Mouse (Mus musculus): ENCODE data around the gene Tshz2. TPM values are rescaled to one million over a fixed set of nuclear protein-coding genes. Genes with fewer than 3 reads are reported as not detected.
"Not testable (repeated sequence)": the region's sequence is repeated elsewhere in the genome, so short reads cannot be mapped to it uniquely, and the experiment has no call there.

Tshz2 gene
- polyA plus RNA-seq, 1 experiment from 2014 or later: 5.9 TPM

GRCm38 (mm10) chr2:169763716-169764115 is 130.9 kb downstream of the Tshz2 start:
- no peak for ATAC-seq (ENCODE audit: insufficient number of reproducible peaks, low FRiP score, low TSS enrichment, low read depth)

DNA sequence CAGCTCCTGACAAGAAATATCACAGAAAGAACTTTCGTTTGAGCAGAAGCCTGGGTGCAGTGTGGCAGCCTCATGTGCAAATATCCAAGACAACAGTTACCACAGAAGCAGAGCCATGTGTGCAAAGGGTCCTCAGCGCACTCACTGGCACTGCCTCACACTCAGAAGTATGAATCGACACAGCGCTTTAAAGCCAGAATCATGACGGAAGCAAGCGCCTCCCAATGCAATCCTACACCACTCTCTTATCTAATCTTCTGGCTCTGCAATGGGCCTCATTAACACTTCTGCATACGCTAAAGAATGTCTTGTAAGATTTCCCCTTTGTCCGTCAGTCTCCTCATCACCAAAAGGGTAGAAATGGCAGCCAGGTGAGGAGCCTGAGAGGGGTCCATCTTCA is 133.4 kb downstream of the Tshz2 start:
- H3K4me2 ChIP-seq (ENCODE audit: low read depth, severe bottlenecking): no peak overlapping the region
- H3K4me1 ChIP-seq (ENCODE audit: control insufficient read depth, insufficient read depth, low read length): no peaks in the 10 kb centered on the region
- DNase-seq (ENCODE audit: low spot score): no peak
- WGBS: 71% methylated on average over 8 of the region's 8 CpGs
- no peaks in the 10 kb centered on the region for H3K36me3 ChIP-seq (ENCODE audit: control insufficient read depth, insufficient read depth, low read length)
- no peaks in the 10 kb centered on the region for H3K9me3 ChIP-seq (ENCODE audit: control insufficient read depth, low read length)
- no peak overlapping the region for H3K4me3 ChIP-seq (ENCODE audit: low read depth, low read length)
- no peak overlapping the region for H3K9ac ChIP-seq (ENCODE audit: low read length)
- H3K27ac ChIP-seq (replicated peaks; ENCODE audit: low read depth, low read length): no peak overlapping the region
- no peak for ATAC-seq (ENCODE audit: insufficient number of reproducible peaks, low FRiP score, low TSS enrichment, low read depth)
- no peaks in the 10 kb centered on the region for H3K27me3 ChIP-seq (ENCODE audit: control insufficient read depth, insufficient read depth, low read length)

More at GRCm38 (mm10) chr2:169763716-169764115, 130.9 kb downstream of the Tshz2 start:
- H3K9me3 ChIP-seq (ENCODE audit: control insufficient read depth, low read length): no peaks in the 10 kb centered on the region
- H3K27me3 ChIP-seq (ENCODE audit: control insufficient read depth, insufficient read depth, low read length): no peaks in the 10 kb centered on the region
- no peak overlapping the region for H3K27ac ChIP-seq (replicated peaks; ENCODE audit: low read depth, low read length)
- no peak overlapping the region for H3K4me2 ChIP-seq (ENCODE audit: low read depth, severe bottlenecking)
- H3K4me3 ChIP-seq (ENCODE audit: low read depth, low read length): no peak overlapping the region
- no peaks in the 10 kb centered on the region for H3K36me3 ChIP-seq (ENCODE audit: control insufficient read depth, insufficient read depth, low read length)
- no peak for DNase-seq (ENCODE audit: low spot score)
- 91% methylated on average over 8 of the region's 8 CpGs for WGBS
- no peak overlapping the region for H3K9ac ChIP-seq (ENCODE audit: low read length)
- H3K4me1 ChIP-seq (ENCODE audit: control insufficient read depth, insufficient read depth, low read length): no peaks in the 10 kb centered on the region; the same call in 1 of the 2 replicates

DNA sequence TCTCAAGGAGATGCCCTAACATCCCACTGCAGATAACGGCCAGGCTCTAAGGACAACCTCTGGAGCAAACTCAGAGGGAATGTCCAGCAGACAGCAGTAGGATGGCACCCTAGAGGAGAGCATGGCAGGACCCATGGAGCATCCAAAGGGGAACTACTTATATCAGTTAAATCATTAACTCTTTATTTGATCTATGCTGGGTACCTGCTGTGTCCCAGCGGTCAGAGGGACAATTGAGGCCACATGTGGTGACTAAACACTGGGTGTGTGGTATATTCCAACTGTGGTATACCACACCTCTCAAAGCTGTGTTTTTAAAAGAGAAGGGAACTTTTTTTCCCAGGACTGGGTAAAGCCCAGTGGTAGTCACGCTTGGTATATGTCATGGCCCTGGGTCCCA is 134.5 kb downstream of the Tshz2 start:
- ATAC-seq (ENCODE audit: insufficient number of reproducible peaks, low FRiP score, low TSS enrichment, low read depth): no peak
- DNase-seq (ENCODE audit: low spot score): no peak
- Histone ChIP-seq H3K36me3 (ENCODE audit: control insufficient read depth, insufficient read depth, low read length) (no peaks in the 10 kb centered on the region), H3K4me3 (ENCODE audit: low read depth, low read length) (no peak overlapping the region), H3K27ac (replicated peaks; ENCODE audit: low read depth, low read length) (no peak overlapping the region), H3K4me2 (ENCODE audit: low read depth, severe bottlenecking) (no peak overlapping the region), H3K4me1 (ENCODE audit: control insufficient read depth, insufficient read depth, low read length) (no peaks in the 10 kb centered on the region), H3K9me3 (ENCODE audit: control insufficient read depth, low read length) (no peaks in the 10 kb centered on the region), H3K9ac (ENCODE audit: low read length) (no peak overlapping the region), H3K27me3 (ENCODE audit: control insufficient read depth, insufficient read depth, low read length) (no peaks in the 10 kb centered on the region)
- WGBS: 76% methylated on average over 3 of the region's 3 CpGs

DNA sequence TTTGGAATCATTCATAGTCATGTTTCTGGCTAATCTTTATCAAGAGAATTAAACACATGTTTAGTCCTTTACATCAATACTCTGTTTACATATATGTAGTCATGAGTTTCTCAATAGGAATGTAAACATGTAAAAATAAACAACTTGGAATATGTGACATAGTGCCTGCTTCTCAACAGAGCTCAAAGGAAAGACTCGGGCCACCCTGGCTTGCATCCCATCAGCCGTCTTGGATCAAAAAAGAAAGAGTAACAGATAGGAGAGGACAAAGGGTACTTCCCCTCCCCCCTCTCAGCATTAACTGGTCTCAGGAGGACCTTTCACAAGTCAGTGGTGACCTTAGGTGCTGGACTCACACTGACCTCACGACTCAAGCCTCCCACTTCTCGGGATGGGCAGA is 142.3 kb downstream of the Tshz2 start:
- Histone ChIP-seq H3K4me2 (ENCODE audit: low read depth, severe bottlenecking) (no peak overlapping the region), H3K36me3 (ENCODE audit: control insufficient read depth, insufficient read depth, low read length) (no peaks in the 10 kb centered on the region), H3K4me1 (ENCODE audit: control insufficient read depth, insufficient read depth, low read length) (0 out of 2 replicates have a peak, but pooled peaks cover 2% of the 10 kb centered on the region), H3K9me3 (ENCODE audit: control insufficient read depth, low read length) (no peaks in the 10 kb centered on the region), H3K9ac (ENCODE audit: low read length) (no peak overlapping the region), H3K27ac (replicated peaks; ENCODE audit: low read depth, low read length) (no peak overlapping the region), H3K27me3 (ENCODE audit: control insufficient read depth, insufficient read depth, low read length) (no peaks in the 10 kb centered on the region), H3K4me3 (ENCODE audit: low read depth, low read length) (no peak overlapping the region)
- WGBS: 64% methylated on average over 4 of the region's 4 CpGs
- no peak for ATAC-seq (ENCODE audit: insufficient number of reproducible peaks, low FRiP score, low TSS enrichment, low read depth)
- no peak for DNase-seq (ENCODE audit: low spot score)

DNA sequence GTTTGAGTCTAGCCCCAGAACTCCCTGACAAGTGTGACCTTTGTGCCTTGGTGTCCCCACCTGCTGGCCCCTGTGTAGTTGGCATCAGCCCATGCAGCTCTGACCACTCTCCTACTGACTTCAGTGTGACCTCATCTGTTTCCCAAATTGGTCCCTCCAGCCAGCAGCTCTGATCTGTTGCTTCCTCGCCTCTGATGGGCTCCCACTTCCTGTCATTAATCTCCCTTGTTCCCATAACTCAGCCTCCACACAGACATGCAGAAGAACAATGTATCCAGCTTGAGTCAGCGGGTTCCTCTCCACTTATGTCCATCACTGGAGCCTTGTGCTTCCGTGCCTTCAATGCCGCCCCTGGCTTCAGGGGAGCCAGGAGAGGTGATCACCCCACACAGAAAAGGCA is 144.4 kb downstream of the Tshz2 start:
- H3K4me1 ChIP-seq (ENCODE audit: control insufficient read depth, insufficient read depth, low read length): peaks cover 4% of the 10 kb centered on the region; the same call in 1 of the 2 replicates
- no peaks in the 10 kb centered on the region for H3K36me3 ChIP-seq (ENCODE audit: control insufficient read depth, insufficient read depth, low read length)
- no peak overlapping the region for H3K4me2 ChIP-seq (ENCODE audit: low read depth, severe bottlenecking)
- 43% methylated on average over 4 of the region's 4 CpGs for WGBS
- no peaks in the 10 kb centered on the region for H3K9me3 ChIP-seq (ENCODE audit: control insufficient read depth, low read length)
- H3K27ac ChIP-seq (replicated peaks; ENCODE audit: low read depth, low read length): no peak overlapping the region
- no peak overlapping the region for H3K9ac ChIP-seq (ENCODE audit: low read length)
- no peaks in the 10 kb centered on the region for H3K27me3 ChIP-seq (ENCODE audit: control insufficient read depth, insufficient read depth, low read length)
- H3K4me3 ChIP-seq (ENCODE audit: low read depth, low read length): no peak overlapping the region
- DNase-seq (ENCODE audit: low spot score): no peak
- no peak for ATAC-seq (ENCODE audit: insufficient number of reproducible peaks, low FRiP score, low TSS enrichment, low read depth)

DNA sequence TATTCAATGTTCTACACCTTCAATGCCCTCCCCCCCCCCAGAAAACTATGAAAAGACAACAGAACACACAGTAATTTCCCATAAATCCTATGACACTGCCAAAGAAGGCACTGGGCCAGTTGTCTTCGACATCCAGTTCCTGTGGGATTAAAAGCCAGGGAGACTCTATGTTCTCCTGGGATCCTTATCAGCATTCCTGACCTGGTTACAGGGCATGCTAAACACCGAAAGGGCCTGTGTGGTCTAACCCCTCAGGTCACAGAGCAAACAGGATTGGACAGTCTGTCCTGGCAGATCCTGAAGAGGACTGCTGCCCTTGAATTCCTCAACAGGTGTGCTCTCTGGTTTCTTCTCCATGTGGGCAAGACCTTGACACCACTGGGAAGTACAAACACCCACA is 145.0 kb downstream of the Tshz2 start:
- no peak overlapping the region for H3K27ac ChIP-seq (replicated peaks; ENCODE audit: low read depth, low read length)
- H3K4me2 ChIP-seq (ENCODE audit: low read depth, severe bottlenecking): no peak overlapping the region
- no peak overlapping the region for H3K9ac ChIP-seq (ENCODE audit: low read length)
- H3K4me3 ChIP-seq (ENCODE audit: low read depth, low read length): no peak overlapping the region
- 49% methylated on average over 2 of the region's 2 CpGs for WGBS
- no peaks in the 10 kb centered on the region for H3K27me3 ChIP-seq (ENCODE audit: control insufficient read depth, insufficient read depth, low read length)
- peaks cover 9% of the 10 kb centered on the region for H3K4me1 ChIP-seq (ENCODE audit: control insufficient read depth, insufficient read depth, low read length)
- ATAC-seq (ENCODE audit: insufficient number of reproducible peaks, low FRiP score, low TSS enrichment, low read depth) (no peak), DNase-seq (ENCODE audit: low spot score) (no peak)
- H3K9me3 ChIP-seq (ENCODE audit: control insufficient read depth, low read length): no peaks in the 10 kb centered on the region
- H3K36me3 ChIP-seq (ENCODE audit: control insufficient read depth, insufficient read depth, low read length): no peaks in the 10 kb centered on the region

DNA sequence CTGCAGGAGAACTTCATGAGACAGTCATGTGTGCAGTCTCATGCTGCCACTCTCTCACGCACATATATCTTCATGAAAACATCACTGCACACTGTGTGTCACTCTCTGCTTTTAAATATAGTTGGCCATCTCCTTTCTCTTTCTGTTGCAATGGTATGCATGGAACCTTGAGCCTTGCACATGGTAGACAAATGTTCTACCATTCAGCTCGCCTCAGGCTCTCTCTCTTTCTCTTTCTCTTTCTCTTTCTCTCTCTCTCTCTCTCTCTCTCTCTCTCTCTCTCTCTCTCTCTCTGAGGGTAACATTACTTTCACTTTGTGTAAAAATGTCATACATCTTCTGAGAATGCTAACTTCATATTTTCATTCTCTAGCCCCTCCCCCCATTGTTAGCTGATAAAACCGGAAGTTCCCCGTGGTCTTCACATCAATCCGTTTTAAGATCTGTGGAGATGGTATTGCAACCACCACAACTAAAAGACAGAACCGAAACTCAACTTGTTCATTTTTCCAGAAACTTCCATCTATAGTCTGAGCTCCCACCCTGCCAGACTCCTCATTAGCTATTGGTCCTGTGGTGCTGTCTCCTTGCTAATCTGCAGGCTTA is 146.0 kb downstream of the Tshz2 start:
- 90% methylated on average over 6 of the region's 6 CpGs for WGBS
- H3K4me3 ChIP-seq (ENCODE audit: low read depth, low read length): no peak overlapping the region
- peaks cover 16% of the 10 kb centered on the region for H3K4me1 ChIP-seq (ENCODE audit: control insufficient read depth, insufficient read depth, low read length)

GRCm38 (mm10) chr2:169781671-169782070 is 148.9 kb downstream of the Tshz2 start:
- H3K4me3 ChIP-seq (ENCODE audit: low read depth, low read length); H3K4me2 ChIP-seq (ENCODE audit: low read depth, severe bottlenecking); ATAC-seq (ENCODE audit: insufficient number of reproducible peaks, low FRiP score, low TSS enrichment, low read depth); H3K27me3 ChIP-seq (ENCODE audit: control insufficient read depth, insufficient read depth, low read length); H3K9me3 ChIP-seq (ENCODE audit: control insufficient read depth, low read length); H3K27ac ChIP-seq (replicated peaks; ENCODE audit: low read depth, low read length); DNase-seq (ENCODE audit: low spot score); H3K36me3 ChIP-seq (ENCODE audit: control insufficient read depth, insufficient read depth, low read length); H3K9ac ChIP-seq (ENCODE audit: low read length): not testable (repeated sequence)
- peaks cover 20% of the 10 kb centered on the region for H3K4me1 ChIP-seq (ENCODE audit: control insufficient read depth, insufficient read depth, low read length)

More for the DNA sequence above, 146.0 kb downstream of the Tshz2 start:
- Histone ChIP-seq H3K36me3 (ENCODE audit: control insufficient read depth, insufficient read depth, low read length) (no peaks in the 10 kb centered on the region), H3K27me3 (ENCODE audit: control insufficient read depth, insufficient read depth, low read length) (no peaks in the 10 kb centered on the region), H3K9me3 (ENCODE audit: control insufficient read depth, low read length) (no peaks in the 10 kb centered on the region), H3K9ac (ENCODE audit: low read length) (no peak overlapping the region), H3K27ac (replicated peaks; ENCODE audit: low read depth, low read length) (no peak overlapping the region), H3K4me2 (ENCODE audit: low read depth, severe bottlenecking) (no peak overlapping the region)
- DNase-seq (ENCODE audit: low spot score) (no peak), ATAC-seq (ENCODE audit: insufficient number of reproducible peaks, low FRiP score, low TSS enrichment, low read depth) (no peak)
